Mouse (Mus musculus) C2C12 (cell line): ENCODE measurements around the gene Lbhd1. TPM values are rescaled to one million over a fixed set of nuclear protein-coding genes. Genes with fewer than 3 reads are reported as not detected.
A peak's percentile ranks its signal among the peaks of the same experiment; 100 is the strongest.

ENCODE experiments used
- H3K27me3 ChIP-seq: one replicate; pipeline ENCODE4 v1.6.1; 2011; ENCODE audit not compliant: control insufficient read depth, insufficient read depth, insufficient read length
- H3K36me3 ChIP-seq: one replicate; pipeline ENCODE4 v1.6.1; 2011; ENCODE audit not compliant: control insufficient read depth, insufficient read depth
- H3K4me3 ChIP-seq: one replicate; pipeline ENCODE4 v1.5.1; 2011; ENCODE audit warnings: mild to moderate bottlenecking, control low read depth; ENCODE audit not compliant: poor library complexity, insufficient read depth, severe bottlenecking
- H3K79me2 ChIP-seq: one replicate; pipeline ENCODE4 v1.6.1; 2011; ENCODE audit not compliant: control insufficient read depth, insufficient read depth
- H3K79me3 ChIP-seq: one replicate; pipeline ENCODE4 v1.6.1; 2011; ENCODE audit warnings: low read depth, control low read depth
- H3ac ChIP-seq: one replicate; pipeline ENCODE3; 2011; ENCODE audit warnings: low read depth; ENCODE audit not compliant: control insufficient read depth, insufficient read length
- CEBPB ChIP-seq: IDR thresholded peaks from one replicate; pipeline ENCODE4 v1.6.1; 2011; ENCODE audit warnings: low read depth, mild to moderate bottlenecking, control low read depth, moderate library complexity
- CTCF ChIP-seq: IDR thresholded peaks from one replicate; pipeline ENCODE4 v1.5.1; 2011; ENCODE audit not compliant: control insufficient read depth, insufficient read depth, insufficient read length
- FOSL1 ChIP-seq: IDR thresholded peaks from one replicate; pipeline ENCODE4 v1.8.0; 2011; ENCODE audit warnings: mild to moderate bottlenecking, low read length; ENCODE audit not compliant: poor library complexity, insufficient read depth, severe bottlenecking
- MAX ChIP-seq: IDR thresholded peaks from one replicate; pipeline ENCODE4 v1.6.1; 2011; ENCODE audit warnings: mild to moderate bottlenecking, control low read depth
- MYOD1 ChIP-seq: IDR thresholded peaks from one replicate; pipeline ENCODE4 v1.6.1; 2011; ENCODE audit warnings: low read depth; ENCODE audit not compliant: control insufficient read depth, insufficient read length
- MYOG ChIP-seq: IDR thresholded peaks from one replicate; pipeline ENCODE4 v1.6.1; 2011; ENCODE audit not compliant: control insufficient read depth, insufficient read length; ENCODE audit errors: extremely low read depth
- USF1 ChIP-seq: IDR thresholded peaks from one replicate; pipeline ENCODE4 v1.6.1; 2011; ENCODE audit warnings: low read depth, mild to moderate bottlenecking, control low read depth, moderate library complexity
- polyA plus RNA-seq: library from polyadenylated mRNA; unstranded; fragments of >200 nt; fragmentation: generic; extraction: Trizol; gene quantifications from one replicate; pipeline ENCODE4 v1.2.1, GENCODE M21; 2012; ENCODE audit warnings: missing spikeins

Lbhd1 gene
- polyA plus RNA-seq, 1 experiment = 8.6 TPM

DNA sequence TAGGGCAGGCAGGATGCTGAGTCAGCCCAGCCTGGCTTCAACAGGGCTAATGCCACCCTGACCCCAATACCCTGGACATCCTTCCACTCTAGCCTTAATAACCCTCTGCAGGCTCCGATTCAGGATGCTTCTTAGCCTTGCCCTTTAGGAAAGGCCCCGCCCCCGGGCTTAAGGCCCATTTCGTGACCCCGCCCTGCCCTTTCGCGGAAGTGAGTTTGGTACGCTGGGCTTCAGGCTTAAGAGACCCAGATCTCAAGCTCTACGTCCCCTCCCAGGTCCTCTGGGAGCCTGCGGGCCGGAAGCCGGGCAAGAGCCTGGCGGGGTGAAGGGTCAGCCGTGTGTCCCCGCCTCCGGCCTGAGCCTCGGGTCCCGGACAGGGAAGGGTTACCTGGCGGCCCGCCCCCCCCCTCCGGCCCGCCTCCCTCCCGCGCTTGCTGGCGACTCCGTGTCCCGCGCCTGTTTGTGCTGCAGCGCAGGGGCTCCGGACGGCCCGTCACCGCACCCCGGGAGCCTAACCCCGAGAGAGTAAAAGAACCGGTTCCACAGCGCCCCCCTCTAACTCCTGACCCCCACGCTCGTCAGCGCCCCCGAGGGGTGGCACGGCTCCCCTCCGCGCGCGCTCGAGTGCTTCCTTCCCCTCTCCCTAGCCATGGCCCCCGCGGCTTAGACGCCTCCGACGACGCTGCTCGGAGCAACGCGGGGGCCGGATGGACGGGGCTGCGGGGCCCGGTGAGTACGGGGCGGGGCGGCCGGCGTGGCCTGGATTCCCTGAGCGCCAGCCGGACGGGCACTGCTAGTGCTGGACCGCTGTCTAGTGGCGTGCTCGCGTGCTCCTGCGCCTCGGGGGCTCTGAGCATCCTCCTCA is 45.9 kb downstream of the Lbhd1 start, which contains the start of the genes Rom1 and Eml3:
Gene Rom1 (minus strand): TSS at position 133 of the 865 bp plus-strand sequence.
Gene Eml3 (plus strand): TSS at position 329 of the 865 bp plus-strand sequence.
- Histone ChIP-seq H3K4me3 (peak within 1 kb of the TSS; percentile 59), H3K79me3 (peaks cover 10% of the 10 kb centered on the region), H3K36me3 (peaks cover 14% of the 10 kb centered on the region), H3ac (peak within 1 kb of the TSS; percentile 73), H3K79me2 (peaks cover 19% of the 10 kb centered on the region), H3K27me3 (no peaks in the 10 kb centered on the region)
- TF ChIP-seq CEBPB = no peak
- TF ChIP-seq CTCF = peak; percentile 66

GRCm38 (mm10) chr19:8930117-8930516 is 46.6 kb downstream of the Lbhd1 start:
- peak overlapping the region; percentile 59 for H3K4me3 ChIP-seq
- H3ac ChIP-seq = peak overlapping the region; percentile 73
- H3K79me2 ChIP-seq = peaks cover 17% of the 10 kb centered on the region
- peaks cover 10% of the 10 kb centered on the region for H3K79me3 ChIP-seq
- no peaks in the 10 kb centered on the region for H3K27me3 ChIP-seq
- TF ChIP-seq MYOG (no peak), CEBPB (no peak), USF1 (no peak), MAX (no peak)
- peaks cover 19% of the 10 kb centered on the region for H3K36me3 ChIP-seq

DNA sequence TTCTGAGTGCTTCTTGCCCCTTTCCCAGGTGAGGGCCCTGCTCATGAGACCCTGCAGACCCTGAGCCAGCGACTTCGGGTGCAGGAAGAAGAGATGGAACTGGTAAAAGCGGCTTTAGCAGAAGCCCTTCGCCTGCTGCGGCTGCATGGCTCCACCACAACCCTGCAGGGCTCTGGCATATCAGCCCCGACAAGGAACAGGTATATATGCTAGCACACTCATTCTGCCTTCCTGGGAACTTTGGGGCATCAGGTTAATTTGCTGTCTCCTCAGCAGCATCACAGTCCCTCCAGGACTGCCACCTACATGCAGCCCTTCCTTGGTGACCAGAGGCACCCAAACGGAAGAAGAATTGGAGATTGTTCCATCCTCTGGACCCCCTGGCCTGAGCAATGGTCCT is 47.2 kb downstream of the Lbhd1 start:
- Histone ChIP-seq H3ac (peak overlapping the region; percentile 73), H3K36me3 (peaks cover 25% of the 10 kb centered on the region), H3K4me3 (no peak overlapping the region), H3K79me2 (peaks cover 17% of the 10 kb centered on the region), H3K79me3 (peaks cover 10% of the 10 kb centered on the region), H3K27me3 (no peaks in the 10 kb centered on the region)
- TF ChIP-seq CEBPB (no peak), MAX (no peak)

DNA sequence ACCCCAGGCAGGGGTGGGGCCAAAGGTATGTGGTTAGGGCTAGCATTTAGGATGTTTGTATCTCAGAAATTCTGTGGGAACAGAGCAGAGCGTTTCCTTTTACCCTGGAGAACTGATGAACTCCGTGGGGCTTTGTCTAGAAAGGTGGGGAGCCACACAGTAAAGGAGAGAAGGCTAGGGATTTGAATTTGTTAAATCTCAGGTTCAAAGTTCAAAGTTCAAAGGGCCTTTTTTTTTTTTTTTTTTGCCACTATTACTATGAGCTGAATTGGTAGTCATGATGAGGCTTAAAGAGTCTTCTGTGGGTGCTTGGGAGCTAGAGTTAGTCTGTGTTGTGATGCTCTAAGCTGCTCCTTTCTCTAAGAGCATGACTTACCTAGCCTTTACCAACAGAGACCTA is 53.2 kb downstream of the Lbhd1 start:
- Histone ChIP-seq H3K36me3 (peaks cover 59% of the 10 kb centered on the region), H3K79me3 (peaks cover 1% of the 10 kb centered on the region), H3ac (no peak overlapping the region), H3K79me2 (peaks cover 7% of the 10 kb centered on the region), H3K4me3 (no peak overlapping the region), H3K27me3 (no peaks in the 10 kb centered on the region)
- TF ChIP-seq USF1 (no peak), FOSL1 (no peak), MYOG (no peak), CTCF (no peak), MYOD1 (no peak), MAX (no peak), CEBPB (no peak)

DNA sequence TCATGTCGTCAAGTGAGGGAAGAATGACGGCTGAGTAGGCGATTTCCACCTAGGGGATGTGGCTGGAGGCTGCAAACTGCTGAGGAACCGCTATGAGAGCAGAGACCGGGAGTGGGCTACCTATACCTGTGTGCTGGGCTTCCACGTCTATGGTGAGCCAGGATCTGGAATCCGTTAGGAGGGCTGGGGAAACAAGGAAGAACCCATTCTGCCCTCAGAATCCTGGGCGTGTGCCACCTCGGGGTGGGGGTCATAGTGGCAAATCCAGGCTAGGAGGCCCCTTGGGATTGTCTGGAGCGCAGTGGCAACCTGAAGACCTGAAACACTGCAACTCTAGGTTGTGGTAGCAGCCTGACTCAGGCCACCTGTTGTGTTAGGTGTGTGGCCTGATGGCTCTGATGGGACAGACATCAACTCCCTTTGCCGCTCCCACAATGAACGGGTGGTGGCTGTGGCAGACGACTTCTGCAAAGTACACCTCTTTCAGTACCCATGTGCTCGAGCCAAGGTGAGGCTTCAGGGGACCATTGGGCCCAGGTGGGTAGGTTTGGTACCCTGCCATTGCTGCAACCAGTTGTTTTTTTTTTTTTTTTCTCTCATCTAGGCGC is 57.1 kb downstream of the Lbhd1 start:
- H3K79me3 ChIP-seq = peaks cover 32% of the 10 kb centered on the region
- no peak overlapping the region for H3K4me3 ChIP-seq
- H3ac ChIP-seq = no peak overlapping the region
- peaks cover 74% of the 10 kb centered on the region for H3K36me3 ChIP-seq
- peaks cover 46% of the 10 kb centered on the region for H3K79me2 ChIP-seq
- no peaks in the 10 kb centered on the region for H3K27me3 ChIP-seq
- TF ChIP-seq FOSL1 (no peak), MAX (no peak)

- Histone ChIP-seq H3K4me3 (peak overlapping the region; percentile 16), H3K27me3 (no peaks in the 10 kb centered on the region), H3K36me3 (peaks cover 75% of the 10 kb centered on the region), H3K79me3 (peaks cover 32% of the 10 kb centered on the region), H3ac (peak overlapping the region; percentile 43), H3K79me2 (peaks cover 51% of the 10 kb centered on the region)
- TF ChIP-seq CTCF = no peak
- no peak for TF ChIP-seq MAX
- TF ChIP-seq CEBPB = no peak
- TF ChIP-seq FOSL1 = no peak
- TF ChIP-seq MYOG = no peak
- no peak for TF ChIP-seq USF1
- TF ChIP-seq MYOD1 = no peak
Measured at GRCm38 (mm10) chr19:8941136-8941514, 57.6 kb downstream of the Lbhd1 start.
